Mouse (Mus musculus) myocyte (in vitro differentiated cells): ENCODE measurements at regions not wholly inside any gene's neighbourhood (a gene's known extent, or its start where the extent isn't known, plus 50 kb on each side); places are given as distances from the start of the nearest gene placed in this dataset.
A peak's percentile ranks its signal among the peaks of the same experiment; 100 is the strongest.
"Not testable (repeated sequence)": the region's sequence is repeated elsewhere in the genome, so short reads cannot be mapped to it uniquely, and the experiment has no call there.

Experiments used
- H3K27me3 ChIP-seq: one replicate; pipeline ENCODE4 v1.6.1; 2011; ENCODE audit not compliant: control insufficient read depth, insufficient read depth, insufficient read length
- H3K36me3 ChIP-seq: one replicate; pipeline ENCODE4 v1.6.1; 2011; ENCODE audit not compliant: control insufficient read depth, insufficient read depth
- H3K4me2 ChIP-seq: one replicate; pipeline ENCODE4 v1.6.1; 2011; ENCODE audit warnings: low read depth, control low read depth
- H3K4me3 ChIP-seq: one replicate; pipeline ENCODE4 v1.5.1; 2011; ENCODE audit warnings: mild to moderate bottlenecking, control low read depth, moderate library complexity
- H3K79me2 ChIP-seq: one replicate; pipeline ENCODE4 v1.6.1; 2011; ENCODE audit not compliant: control insufficient read depth, insufficient read depth
- H3ac ChIP-seq: one replicate; pipeline ENCODE4 v1.6.1; 2011; ENCODE audit not compliant: control insufficient read depth, insufficient read length
- CEBPB ChIP-seq: IDR thresholded peaks from 2 replicates; pipeline ENCODE4 v1.6.1; 2011; ENCODE audit warnings: mild to moderate bottlenecking, moderate library complexity; ENCODE audit not compliant: poor library complexity, insufficient read depth, severe bottlenecking
- E2F4 ChIP-seq: IDR thresholded peaks from one replicate; pipeline ENCODE4 v1.6.1; 2011; ENCODE audit warnings: mild to moderate bottlenecking, control low read depth, moderate library complexity; ENCODE audit not compliant: insufficient read depth
- MAX ChIP-seq: IDR thresholded peaks from one replicate; pipeline ENCODE4 v1.6.1; 2011; ENCODE audit warnings: low read depth, mild to moderate bottlenecking, control low read depth
- MYOD1 ChIP-seq, 3 experiments: IDR thresholded peaks; one replicate each; pipeline ENCODE4 v1.6.1; 2011; ENCODE audit warnings: control low read depth in 2 of 3, low read depth in 2 of 3, mild to moderate bottlenecking in 2 of 3, moderate library complexity in 1 of 3; ENCODE audit not compliant: insufficient read length in 2 of 3, control insufficient read depth in 1 of 3
- MYOG ChIP-seq, 3 experiments: IDR thresholded peaks; one replicate each; pipeline ENCODE4 v1.6.1; 2011; ENCODE audit warnings: control low read depth in 2 of 3, low read depth in 2 of 3, mild to moderate bottlenecking in 2 of 3; ENCODE audit not compliant: insufficient read length in 2 of 3, control insufficient read depth in 1 of 3, insufficient read depth in 1 of 3
- POLR2A ChIP-seq: IDR thresholded peaks from one replicate; pipeline ENCODE4 v1.6.1; 2011; ENCODE audit warnings: low read depth, mild to moderate bottlenecking, control low read depth, moderate library complexity; ENCODE audit not compliant: insufficient read length
- POLR2AphosphoS2 ChIP-seq: IDR thresholded peaks from one replicate; pipeline ENCODE4 v1.6.1; 2011; ENCODE audit warnings: low read depth, control low read depth; ENCODE audit not compliant: insufficient read length
- REST ChIP-seq: IDR thresholded peaks from one replicate; pipeline ENCODE4 v1.6.1; 2011; ENCODE audit warnings: mild to moderate bottlenecking, control low read depth, moderate library complexity; ENCODE audit not compliant: insufficient read depth, insufficient read length
- SRF ChIP-seq: IDR thresholded peaks from one replicate; pipeline ENCODE4 v1.6.1; 2011; ENCODE audit warnings: low read depth; ENCODE audit not compliant: control insufficient read depth, insufficient read length
- TCF12 ChIP-seq: IDR thresholded peaks from one replicate; pipeline ENCODE4 v1.6.1; 2011; ENCODE audit warnings: mild to moderate bottlenecking, control low read depth; ENCODE audit not compliant: poor library complexity, insufficient read depth, severe bottlenecking
- TCF3 ChIP-seq: IDR thresholded peaks from one replicate; pipeline ENCODE4 v1.6.1; 2011; ENCODE audit warnings: low read depth, control low read depth; ENCODE audit not compliant: insufficient read length
- USF1 ChIP-seq: IDR thresholded peaks from one replicate; pipeline ENCODE4 v1.6.1; 2011; ENCODE audit warnings: low read depth, mild to moderate bottlenecking, control low read depth, moderate library complexity

- Histone ChIP-seq H3K36me3 (no peaks in the 10 kb centered on the region), H3ac (no peak overlapping the region), H3K27me3 (no peaks in the 10 kb centered on the region), H3K4me3 (no peak overlapping the region), H3K4me2 (no peak overlapping the region), H3K79me2 (no peaks in the 10 kb centered on the region)
- TF ChIP-seq MYOG (IDR thresholded peaks at IDR 0.05; ENCODE audit: control insufficient read depth in 1 of 3, insufficient read depth in 1 of 3, insufficient read length in 2 of 3, low read depth in 2 of 3), result no peak
- TF ChIP-seq TCF3, result no peak
- no peak for TF ChIP-seq USF1
- no peak for TF ChIP-seq E2F4
- TF ChIP-seq TCF12, result no peak
- no peak for TF ChIP-seq POLR2A
- no peak for TF ChIP-seq MAX
- TF ChIP-seq CEBPB, result no peak
- TF ChIP-seq MYOD1 (IDR thresholded peaks at IDR 0.05; ENCODE audit: control insufficient read depth in 1 of 3, insufficient read length in 2 of 3, low read depth in 2 of 3), result no peak
- no peak for TF ChIP-seq SRF
- TF ChIP-seq POLR2AphosphoS2, result no peak
- no peak for TF ChIP-seq REST
Measured at GRCm38 (mm10) chrX:104931153-104931706, 74.2 kb upstream of the Magee2 start.

- Histone ChIP-seq H3K36me3 (no peaks in the 10 kb centered on the region), H3ac (no peak overlapping the region), H3K79me2 (no peaks in the 10 kb centered on the region), H3K27me3 (no peaks in the 10 kb centered on the region), H3K4me3 (no peak overlapping the region), H3K4me2 (no peak overlapping the region)
- TF ChIP-seq MYOD1 (IDR thresholded peaks at IDR 0.05; ENCODE audit: control insufficient read depth in 1 of 3, insufficient read length in 2 of 3, low read depth in 2 of 3) (no peak), POLR2A (no peak), TCF3 (no peak), E2F4 (no peak), MAX (no peak), USF1 (no peak), TCF12 (no peak), SRF (no peak), MYOG (IDR thresholded peaks at IDR 0.05; ENCODE audit: control insufficient read depth in 1 of 3, insufficient read depth in 1 of 3, insufficient read length in 2 of 3, low read depth in 2 of 3) (no peak), REST (no peak), POLR2AphosphoS2 (no peak), CEBPB (no peak)
Measured at GRCm38 (mm10) chrX:104951587-104951986, 94.5 kb upstream of the Magee2 start.

GRCm38 (mm10) chrX:104952809-104953208 is 95.7 kb upstream of the Magee2 start:
- H3ac ChIP-seq, H3K27me3 ChIP-seq, H3K36me3 ChIP-seq, H3K4me3 ChIP-seq, H3K4me2 ChIP-seq, H3K79me2 ChIP-seq: not testable (repeated sequence)

GRCm38 (mm10) chrX:104953391-104953790 is 96.3 kb upstream of the Magee2 start:
- H3ac ChIP-seq, H3K79me2 ChIP-seq, H3K36me3 ChIP-seq, H3K4me2 ChIP-seq, H3K4me3 ChIP-seq, H3K27me3 ChIP-seq: not testable (repeated sequence)

DNA sequence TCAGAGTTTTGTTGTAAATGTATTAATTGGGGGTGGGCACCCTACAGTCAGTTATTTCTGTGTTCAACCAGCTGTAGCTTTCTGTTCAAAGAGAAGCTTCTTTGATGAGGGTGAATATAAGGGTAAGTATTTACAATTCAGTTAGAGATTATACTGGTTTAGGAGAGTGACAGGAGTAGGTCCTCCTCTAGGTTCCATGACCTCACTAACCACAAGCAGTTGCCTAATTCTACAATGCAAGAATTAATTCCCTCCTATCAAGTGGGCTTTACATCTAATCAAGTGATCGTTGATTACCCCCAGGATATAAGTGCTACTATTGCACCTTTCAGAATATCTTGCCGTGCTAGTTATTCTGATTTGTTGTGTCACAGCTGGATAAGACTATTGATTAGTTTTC is 101.1 kb upstream of the Pbdc1 start:
- Histone ChIP-seq H3K27me3 (no peaks in the 10 kb centered on the region), H3ac (no peak overlapping the region), H3K4me2 (no peak overlapping the region), H3K36me3 (no peaks in the 10 kb centered on the region), H3K4me3 (no peak overlapping the region), H3K79me2 (no peaks in the 10 kb centered on the region)
- no peak for TF ChIP-seq TCF12
- no peak for TF ChIP-seq E2F4
- TF ChIP-seq SRF, result no peak
- TF ChIP-seq POLR2A, result no peak
- TF ChIP-seq TCF3, result no peak
- TF ChIP-seq CEBPB, result no peak
- no peak for TF ChIP-seq MAX
- no peak for TF ChIP-seq USF1

GRCm38 (mm10) chrX:105003260-105003659 is 76.3 kb upstream of the Pbdc1 start:
- Histone ChIP-seq H3K27me3 (no peaks in the 10 kb centered on the region), H3ac (no peak overlapping the region)

More at GRCm38 (mm10) chrX:105003260-105003659, 76.3 kb upstream of the Pbdc1 start:
- H3K4me3 ChIP-seq, result no peak overlapping the region
- H3K79me2 ChIP-seq, result no peaks in the 10 kb centered on the region
- no peaks in the 10 kb centered on the region for H3K36me3 ChIP-seq
- H3K4me2 ChIP-seq, result peak overlapping the region; percentile 45
- TF ChIP-seq CEBPB (no peak), MYOD1 (IDR thresholded peaks at IDR 0.05; ENCODE audit: control insufficient read depth in 1 of 3, insufficient read length in 2 of 3, low read depth in 2 of 3) (peak in 1 of 3 experiments; percentile 20), MYOG (IDR thresholded peaks at IDR 0.05; ENCODE audit: control insufficient read depth in 1 of 3, insufficient read depth in 1 of 3, insufficient read length in 2 of 3, low read depth in 2 of 3) (no peak), E2F4 (no peak), REST (no peak), POLR2AphosphoS2 (no peak), TCF3 (no peak), MAX (no peak)
